Mouse (Mus musculus): ENCODE data around the gene Ncoa7. TPM values are rescaled to one million over a fixed set of nuclear protein-coding genes. Genes with fewer than 3 reads are reported as not detected.
"Not testable (repeated sequence)": the region's sequence is repeated elsewhere in the genome, so short reads cannot be mapped to it uniquely, and the experiment has no call there.

The Ncoa7 gene
- polyA plus RNA-seq, 1 experiment from 2014 or later: 12.2 TPM

GRCm38 (mm10) chr10:30655655-30656054 lies 147.5 kb downstream of the Ncoa7 start:
- no peaks in the 10 kb centered on the region for H3K36me3 ChIP-seq (ENCODE audit: control insufficient read depth, insufficient read depth, low read length)
- DNase-seq (ENCODE audit: low spot score) (peak; percentile 24), ATAC-seq (ENCODE audit: low FRiP score, low TSS enrichment) (peak; percentile 66; the same call in 1 of the 2 replicates)
- no peaks in the 10 kb centered on the region for H3K4me1 ChIP-seq (replicated peaks; ENCODE audit: control insufficient read depth, insufficient read depth)
- H3K9me3 ChIP-seq (ENCODE audit: control insufficient read depth, low read length): no peaks in the 10 kb centered on the region
- peak overlapping the region; percentile 25 for H3K4me3 ChIP-seq (ENCODE audit: low read depth, low read length)
- H3K9ac ChIP-seq (ENCODE audit: low read length): no peak overlapping the region
- TF ChIP-seq EP300 (optimal IDR thresholded peaks at IDR 0.05): no peak
- no peak for TF ChIP-seq CTCF (IDR thresholded peaks at IDR 0.05; ENCODE audit: low read depth)
- peak overlapping the region; percentile 31 for H3K4me2 ChIP-seq (replicated peaks; ENCODE audit: low read depth)
- H3K27me3 ChIP-seq (ENCODE audit: control insufficient read depth, insufficient read depth, low read length): no peaks in the 10 kb centered on the region
- 20% methylated on average over 5 of the region's 5 CpGs for WGBS
- no peak overlapping the region for H3K27ac ChIP-seq (replicated peaks)

GRCm38 (mm10) chr10:30647681-30648080 lies 155.4 kb downstream of the Ncoa7 start:
- H3K4me1 ChIP-seq (replicated peaks; ENCODE audit: control insufficient read depth, insufficient read depth): no peaks in the 10 kb centered on the region

GRCm38 (mm10) chr10:30638216-30638615 lies 164.9 kb downstream of the Ncoa7 start:
- TF ChIP-seq EP300 (optimal IDR thresholded peaks at IDR 0.05): no peak
- no peak for TF ChIP-seq CTCF (IDR thresholded peaks at IDR 0.05; ENCODE audit: low read depth)
- peak; percentile 76 for ATAC-seq (ENCODE audit: low FRiP score, low TSS enrichment)
- 70% methylated on average over 3 of the region's 3 CpGs for WGBS

More at GRCm38 (mm10) chr10:30647681-30648080, 155.4 kb downstream of the Ncoa7 start:
- Histone ChIP-seq H3K27me3 (ENCODE audit: control insufficient read depth, insufficient read depth, low read length) (no peaks in the 10 kb centered on the region), H3K4me3 (ENCODE audit: low read depth, low read length) (no peak overlapping the region), H3K36me3 (ENCODE audit: control insufficient read depth, insufficient read depth, low read length) (no peaks in the 10 kb centered on the region), H3K9me3 (ENCODE audit: control insufficient read depth, low read length) (no peaks in the 10 kb centered on the region), H3K27ac (replicated peaks) (no peak overlapping the region), H3K9ac (ENCODE audit: low read length) (no peak overlapping the region), H3K4me2 (replicated peaks; ENCODE audit: low read depth) (no peak overlapping the region)
- WGBS: 31% methylated on average over 2 of the region's 2 CpGs
- no peak for ATAC-seq (ENCODE audit: low FRiP score, low TSS enrichment)
- no peak for DNase-seq (ENCODE audit: low spot score)
- no peak for TF ChIP-seq EP300 (optimal IDR thresholded peaks at IDR 0.05)

GRCm38 (mm10) chr10:30636474-30637154 lies 166.5 kb downstream of the Ncoa7 start:
- not testable (repeated sequence) for ATAC-seq (ENCODE audit: low FRiP score, low TSS enrichment)
- WGBS: 62% methylated on average over 1 of the region's 1 CpGs

More at GRCm38 (mm10) chr10:30638216-30638615, 164.9 kb downstream of the Ncoa7 start:
- H3K9ac ChIP-seq (ENCODE audit: low read length): no peak overlapping the region
- no peaks in the 10 kb centered on the region for H3K36me3 ChIP-seq (ENCODE audit: control insufficient read depth, insufficient read depth, low read length)
- no peak overlapping the region for H3K27ac ChIP-seq (replicated peaks)
- no peaks in the 10 kb centered on the region for H3K4me1 ChIP-seq (replicated peaks; ENCODE audit: control insufficient read depth, insufficient read depth)
- no peaks in the 10 kb centered on the region for H3K27me3 ChIP-seq (ENCODE audit: control insufficient read depth, insufficient read depth, low read length)
- H3K9me3 ChIP-seq (ENCODE audit: control insufficient read depth, low read length): no peaks in the 10 kb centered on the region
- no peak overlapping the region for H3K4me3 ChIP-seq (ENCODE audit: low read depth, low read length)
- H3K4me2 ChIP-seq (replicated peaks; ENCODE audit: low read depth): no peak overlapping the region
- no peak for DNase-seq (ENCODE audit: low spot score)

GRCm38 (mm10) chr10:30632718-30633117 lies 170.4 kb downstream of the Ncoa7 start:
- DNase-seq (ENCODE audit: low spot score): no peak
- Histone ChIP-seq H3K36me3 (ENCODE audit: control insufficient read depth, insufficient read depth, low read length) (no peaks in the 10 kb centered on the region), H3K27ac (replicated peaks) (no peak overlapping the region), H3K4me3 (ENCODE audit: low read depth, low read length) (no peak overlapping the region), H3K4me1 (replicated peaks; ENCODE audit: control insufficient read depth, insufficient read depth) (no peaks in the 10 kb centered on the region), H3K9ac (ENCODE audit: low read length) (no peak overlapping the region), H3K27me3 (ENCODE audit: control insufficient read depth, insufficient read depth, low read length) (no peaks in the 10 kb centered on the region), H3K4me2 (replicated peaks; ENCODE audit: low read depth) (no peak overlapping the region), H3K9me3 (ENCODE audit: control insufficient read depth, low read length) (no peaks in the 10 kb centered on the region)
- TF ChIP-seq CTCF (IDR thresholded peaks at IDR 0.05; ENCODE audit: low read depth): no peak
- TF ChIP-seq EP300 (optimal IDR thresholded peaks at IDR 0.05): no peak
- 0 out of 2 replicates have a peak, but pooled peaks have one; percentile 21 for ATAC-seq (ENCODE audit: low FRiP score, low TSS enrichment)
- WGBS: 96% methylated on average over 1 of the region's 1 CpGs

More at GRCm38 (mm10) chr10:30636474-30637154, 166.5 kb downstream of the Ncoa7 start:
- not testable (repeated sequence) for DNase-seq (ENCODE audit: low spot score); H3K9ac ChIP-seq (ENCODE audit: low read length); H3K27me3 ChIP-seq (ENCODE audit: control insufficient read depth, insufficient read depth, low read length); H3K27ac ChIP-seq (replicated peaks); H3K4me3 ChIP-seq (ENCODE audit: low read depth, low read length); H3K4me2 ChIP-seq (replicated peaks; ENCODE audit: low read depth); H3K36me3 ChIP-seq (ENCODE audit: control insufficient read depth, insufficient read depth, low read length); H3K4me1 ChIP-seq (replicated peaks; ENCODE audit: control insufficient read depth, insufficient read depth); H3K9me3 ChIP-seq (ENCODE audit: control insufficient read depth, low read length)

- Histone ChIP-seq H3K9me3 (ENCODE audit: control insufficient read depth, low read length) (no peaks in the 10 kb centered on the region), H3K4me1 (replicated peaks; ENCODE audit: control insufficient read depth, insufficient read depth) (no peaks in the 10 kb centered on the region), H3K9ac (ENCODE audit: low read length) (no peak overlapping the region), H3K36me3 (ENCODE audit: control insufficient read depth, insufficient read depth, low read length) (no peaks in the 10 kb centered on the region), H3K4me3 (ENCODE audit: low read depth, low read length) (no peak overlapping the region), H3K27me3 (ENCODE audit: control insufficient read depth, insufficient read depth, low read length) (no peaks in the 10 kb centered on the region), H3K27ac (replicated peaks) (no peak overlapping the region), H3K4me2 (replicated peaks; ENCODE audit: low read depth) (no peak overlapping the region)
- ATAC-seq (ENCODE audit: low FRiP score, low TSS enrichment) (no peak), DNase-seq (ENCODE audit: low spot score) (no peak)
- TF ChIP-seq CTCF (IDR thresholded peaks at IDR 0.05; ENCODE audit: low read depth) (no peak), EP300 (optimal IDR thresholded peaks at IDR 0.05) (no peak)
Measured at GRCm38 (mm10) chr10:30629977-30630376, 173.1 kb downstream of the Ncoa7 start.
